Comparison of ENCODE assay signal across 10 mouse cellular contexts in the genomic region with DNA sequence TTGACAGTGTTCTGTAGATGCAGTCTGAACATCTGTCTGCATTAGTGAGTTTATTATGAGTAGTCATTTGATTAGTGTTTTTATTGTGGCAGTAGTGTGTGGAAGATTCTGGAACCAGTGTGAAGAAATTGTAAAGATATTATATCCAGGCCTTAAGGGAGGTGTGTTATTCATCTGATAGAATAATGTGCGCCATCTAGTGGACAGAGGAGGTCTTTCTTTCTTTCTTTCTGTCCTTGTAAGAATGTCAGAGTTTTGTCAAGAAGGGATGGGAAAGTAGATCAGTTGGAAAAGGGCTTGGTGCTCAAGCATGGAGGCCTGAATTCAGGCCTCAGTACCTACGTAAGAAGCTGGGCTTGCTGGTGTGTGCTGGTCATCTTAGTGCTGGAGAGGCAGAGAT.
DNase-seq lines count a peak whose midpoint lies in the region; TF ChIP-seq lines count a peak whose summit lies in the region.
"Had no signal": no experiment of that assay in that cellular context is flagged by ENCODE, and none has a peak within 500 bp of the region (broad histone marks: within the 10 kb centered on the region; RNA-seq: fewer than 3 reads in every experiment).

No protein-coding gene starts in this region.

- no peak overlapping the region for H3K27ac ChIP-seq in CH12.LX (ENCODE audit: insufficient read depth, low read depth)
- H3K27ac ChIP-seq: embryonic facial prominence, embryonic 12.5 days; limb, embryonic 13.5 days had no signal

- H3K79me2 ChIP-seq in CH12.LX (replicated peaks; ENCODE audit: control insufficient read depth, extremely low read depth, insufficient read depth, poor library complexity, severe bottlenecking): no peaks in the 10 kb centered on the region

- H3K4me2 ChIP-seq in CH12.LX (ENCODE audit: insufficient read depth, low read depth, poor library complexity, severe bottlenecking): no peak overlapping the region
- H3K4me2 ChIP-seq: embryonic facial prominence, embryonic 12.5 days; limb, embryonic 13.5 days had no signal

- H3K36me3 ChIP-seq in CH12.LX (replicated peaks in 1 of 2; ENCODE audit: control insufficient read depth in 1 of 2, insufficient read depth in 1 of 2, low read length in 1 of 2): no peaks in the 10 kb centered on the region
- H3K36me3 ChIP-seq: embryonic facial prominence, embryonic 12.5 days; limb, embryonic 13.5 days had no signal

- H3K9ac ChIP-seq in CH12.LX (ENCODE audit: insufficient read depth, low read depth): no peak overlapping the region
- H3K9ac ChIP-seq: embryonic facial prominence, embryonic 12.5 days; limb, embryonic 13.5 days had no signal

- TF ChIP-seq RAD21 in CH12.LX (IDR thresholded peaks at IDR 0.05; ENCODE audit: low read depth, low read length): peak; percentile 43

- no peak overlapping the region for H3K4me3 ChIP-seq in CH12.LX (replicated peaks in 1 of 3; ENCODE audit: low read depth in 2 of 3, low read length in 2 of 3, poor library complexity in 1 of 3)
- H3K4me3 ChIP-seq: embryonic facial prominence, embryonic 12.5 days; limb, embryonic 13.5 days had no signal

- peaks cover 81% of the 10 kb centered on the region for H3K27me3 ChIP-seq in CH12.LX (replicated peaks)
- H3K27me3 ChIP-seq: embryonic facial prominence, embryonic 12.5 days; limb, embryonic 13.5 days had no signal

- TF ChIP-seq EP300 in CH12.LX (IDR thresholded peaks at IDR 0.05; ENCODE audit: low read length): no peak

- no peak for TF ChIP-seq POLR2A in CH12.LX (IDR thresholded peaks at IDR 0.05; ENCODE audit: low read depth, low read length)

- no peaks in the 10 kb centered on the region for H3K9me3 ChIP-seq in CH12.LX (replicated peaks; ENCODE audit: low read length)
- H3K9me3 ChIP-seq: embryonic facial prominence, embryonic 12.5 days; limb, embryonic 13.5 days had no signal

- DNase-seq in kidney, adult 9 months: peak; percentile 43
- DNase-seq in kidney, adult 11 months: no peak
- DNase-seq in 3T3-L1 (ENCODE audit: low read depth, low spot score): peak; percentile 71
- DNase-seq in CH12.LX (ENCODE audit: extremely low read depth): peak; percentile 39
- peak; percentile 50 for DNase-seq in embryo, embryonic 11.5 days (ENCODE audit: low read depth, low spot score)
- peak; percentile 29 for DNase-seq in retina, postnatal 7 days (ENCODE audit: low read depth, low spot score)
- no peak for DNase-seq in natural killer cell, adult 2 months (ENCODE audit: low spot score in 2 of 2)
- no peak for DNase-seq in gastrocnemius, adult 8-10 months (ENCODE audit: low spot score in 2 of 2)

- peak; percentile 36 to 67; a peak in 2 of 4 replicates for TF ChIP-seq CTCF in CH12.LX (conservative IDR thresholded peaks at IDR 0.05 in 1 of 2, IDR thresholded peaks at IDR 0.05 in 1 of 2; ENCODE audit: low read depth in 2 of 2, low read length in 2 of 2)

- dilution Hi-C loops in CH12.LX (cut with MboI; ENCODE audit: extremely low pct_ligation_motif_present, extremely low pct_unique_long_range_greater_than_20kb, low sequenced_read_pairs): no loop called here

- no peaks in the 10 kb centered on the region for H3K4me1 ChIP-seq in CH12.LX (ENCODE audit: control insufficient read depth in 1 of 2, insufficient read depth in 2 of 2)
- H3K4me1 ChIP-seq: embryonic facial prominence, embryonic 12.5 days; limb, embryonic 13.5 days had no signal

- in situ Hi-C loops in CH12.LX (cut with MboI; ENCODE audit: low pct_ligation_motif_present, low pct_unique_long_range_greater_than_20kb, low sequenced_read_pairs): no loop called here

TF ChIP-seq in CH12.LX, 34 proteins besides CTCF, POLR2A, EP300 and RAD21:
- TF ChIP-seq GABPA (IDR thresholded peaks at IDR 0.05; ENCODE audit: insufficient replicate concordance, low read depth, low read length): no peak
- TF ChIP-seq SMC3 (IDR thresholded peaks at IDR 0.05; ENCODE audit: low read depth, low read length): peak; percentile 46
- TF ChIP-seq ETS1 (conservative IDR thresholded peaks at IDR 0.05; ENCODE audit: low read depth, low read length): no peak
- TF ChIP-seq MAFK (IDR thresholded peaks at IDR 0.05; ENCODE audit: insufficient replicate concordance, low read length): no peak
- no peak for TF ChIP-seq MYC (IDR thresholded peaks at IDR 0.05; ENCODE audit: low read depth, low read length)

Comparison
In these comparisons a context has a peak if more than half of its experiments do, and no peak if none do; other contexts are left out.
1. DNase-seq: peak in kidney, adult 9 months (single experiment), 3T3-L1 (single experiment), CH12.LX (single experiment), embryo, embryonic 11.5 days (single experiment) and retina, postnatal 7 days (single experiment); none in kidney, adult 11 months (single experiment), natural killer cell, adult 2 months (0 of 2) and gastrocnemius, adult 8-10 months (0 of 2).